Mouse (Mus musculus): ENCODE data around the gene Gm7233. TPM values are rescaled to one million over a fixed set of nuclear protein-coding genes. Genes with fewer than 3 reads are reported as not detected.
"Not testable (repeated sequence)": the region's sequence is repeated elsewhere in the genome, so short reads cannot be mapped to it uniquely, and the experiment has no call there.

The Gm7233 gene
- polyA plus RNA-seq (2012; rRNA removed) = 0.04 TPM in 1 of 2 replicates, not detected in the other

DNA sequence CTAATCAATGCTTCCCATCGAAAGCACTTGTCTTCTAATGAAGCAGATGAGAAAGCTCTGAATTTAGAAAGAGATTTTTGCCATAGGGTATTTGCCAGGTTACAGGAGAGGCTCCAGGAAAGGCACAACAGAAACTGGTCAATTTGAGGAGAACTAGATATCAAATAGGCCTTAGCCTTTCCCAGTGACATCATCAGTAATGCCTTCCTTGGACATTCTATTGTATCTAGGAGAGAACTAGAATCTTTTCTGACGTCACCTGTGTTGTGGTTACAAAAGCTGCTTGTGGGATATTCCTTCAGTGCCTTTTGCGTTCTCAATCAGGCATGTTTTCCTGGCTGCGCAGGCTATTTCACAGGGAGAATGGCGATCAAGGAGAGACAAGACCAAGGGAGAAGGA lies at the start of gene Gm7233:
Gene Gm7233 (plus strand): TSS at position 301 of the 400 bp plus-strand sequence.
- DNase-seq (ENCODE audit: low read depth) = not testable (repeated sequence)

DNA sequence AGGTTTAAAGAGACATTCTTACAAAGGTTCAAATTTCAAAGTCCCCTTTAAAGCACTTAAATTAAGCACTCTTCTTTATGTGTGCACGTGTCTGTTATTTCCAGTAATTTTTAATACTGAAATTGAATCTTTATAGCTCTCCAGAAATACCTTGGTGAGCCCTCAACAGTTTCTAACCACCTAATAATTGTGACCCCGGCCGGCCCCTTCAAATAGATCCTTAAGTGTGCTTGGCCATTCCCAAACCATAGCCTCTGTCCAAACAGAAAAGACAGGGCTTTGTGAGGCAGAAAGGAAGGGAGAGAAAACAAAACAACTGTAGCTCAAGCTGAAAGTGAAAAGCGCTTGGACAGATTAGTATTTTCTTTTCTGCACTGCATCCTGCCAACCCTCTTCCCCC lies 12.5 kb upstream of the Gm7233 start:
- DNase-seq (ENCODE audit: low read depth) = not testable (repeated sequence)

DNA sequence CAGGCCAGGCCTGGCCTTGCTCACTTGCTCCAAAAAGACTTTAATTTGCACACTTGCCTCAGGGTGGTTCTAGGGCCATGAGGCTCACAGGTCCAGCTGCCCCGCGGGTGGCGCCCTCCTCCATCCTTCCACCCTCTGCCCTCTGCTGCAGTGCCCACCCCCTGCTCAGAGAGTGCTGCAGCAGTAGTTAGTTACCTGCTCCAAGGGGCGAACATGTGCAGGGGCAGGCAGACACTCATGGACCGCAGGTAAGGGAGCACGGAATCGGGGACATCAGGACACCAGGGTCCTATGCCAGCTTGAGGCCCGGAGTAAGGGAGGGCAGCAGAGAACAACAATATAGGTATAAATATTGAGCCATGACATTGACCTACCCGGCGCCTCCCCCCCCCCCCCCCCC lies 11.7 kb upstream of the Gm7233 start:
- not testable (repeated sequence) for DNase-seq (ENCODE audit: low read depth)

DNA sequence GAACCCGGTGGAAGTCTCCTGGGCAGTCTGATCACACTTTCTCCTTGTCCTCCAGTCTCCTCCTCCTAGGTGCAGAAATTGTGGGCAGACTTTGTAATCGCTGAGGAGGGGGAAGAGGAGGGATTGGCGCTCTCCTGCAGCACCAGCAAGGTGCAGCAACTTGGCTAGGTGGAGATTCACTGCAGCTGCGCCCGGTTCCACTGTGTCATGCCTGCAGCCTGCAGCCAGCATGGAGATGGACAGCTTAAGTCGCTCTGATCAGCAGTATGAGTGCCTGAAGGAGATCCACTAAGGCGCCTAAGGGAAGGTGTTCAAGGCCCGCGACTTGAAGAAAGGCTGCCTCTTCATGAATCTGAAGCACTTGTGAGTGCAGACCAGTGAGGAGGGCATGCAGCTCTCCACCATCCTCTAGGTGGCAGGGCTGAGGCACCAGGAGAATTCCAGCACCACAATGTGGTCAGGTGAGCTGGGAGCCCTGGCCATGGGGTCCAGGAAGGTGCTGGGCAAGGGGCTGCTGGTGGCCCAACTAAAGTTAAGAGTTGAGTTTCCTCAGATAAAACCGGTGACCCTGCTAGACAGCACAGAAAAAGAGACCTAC lies 11.0 kb upstream of the Gm7233 start:
- DNase-seq (ENCODE audit: low read depth) = not testable (repeated sequence)

DNA sequence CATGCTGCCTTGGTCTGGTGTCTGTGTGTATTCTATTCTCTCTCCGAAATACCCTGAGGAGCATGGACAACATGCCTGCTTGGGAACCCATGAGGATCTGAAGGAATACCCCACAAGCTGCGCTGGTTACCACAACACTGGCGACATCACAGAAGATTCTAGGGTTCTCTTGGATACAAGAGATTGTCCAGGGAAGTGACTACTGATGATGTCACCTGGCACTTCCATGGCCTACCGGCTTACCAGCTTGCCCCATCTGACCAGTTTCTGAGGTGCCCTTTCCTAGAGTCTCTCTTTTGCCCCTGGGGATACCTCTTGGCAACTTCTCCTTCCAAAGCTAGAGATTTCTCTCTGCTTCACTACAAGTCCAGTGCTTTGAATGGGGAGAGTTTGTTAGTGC lies 55.5 kb downstream of the Gm7233 start, which contains the start of gene Gm8122:
Gene Gm8122 (minus strand): TSS at position 101 of the 400 bp plus-strand sequence.
- DNase-seq (ENCODE audit: low read depth) = not testable (repeated sequence)

Other genes starting within 250 kb of the Gm7233 start
- not detected in 2 replicates for gene Gm8082, start 186.2 kb upstream of the Gm7233 start, polyA plus RNA-seq (2012; rRNA removed)
- gene Gm10376, start 164.2 kb upstream of the Gm7233 start, polyA plus RNA-seq (2012; rRNA removed) = not detected in 2 replicates
- not detected in 2 replicates for gene Gm8094, start 103.2 kb upstream of the Gm7233 start, polyA plus RNA-seq (2012; rRNA removed)
- gene Gm8104, start 79.3 kb upstream of the Gm7233 start, polyA plus RNA-seq (2012; rRNA removed) = not detected in 2 replicates
- gene Gm8122, start 55.4 kb downstream of the Gm7233 start, polyA plus RNA-seq (2012; rRNA removed) = not detected in 2 replicates
- gene Gm8126, start 78.8 kb downstream of the Gm7233 start, polyA plus RNA-seq (2012; rRNA removed) = not detected in 2 replicates
- not detected in 2 replicates for gene Gm9732, start 95.2 kb downstream of the Gm7233 start, polyA plus RNA-seq (2012; rRNA removed)
- not detected in 2 replicates for gene Gm8127, start 114.0 kb downstream of the Gm7233 start, polyA plus RNA-seq (2012; rRNA removed)
- 0.10 TPM in 1 of 2 replicates, not detected in the other for gene 1700001F09Rik, start 167.9 kb downstream of the Gm7233 start, polyA plus RNA-seq (2012; rRNA removed)
- not detected in 2 replicates for gene Gm8138, start 236.5 kb downstream of the Gm7233 start, polyA plus RNA-seq (2012; rRNA removed)

Measured in brain, embryonic 14.5 days (tissue).